Mouse (Mus musculus): ENCODE results near the gene Slc38a6.

DNA sequence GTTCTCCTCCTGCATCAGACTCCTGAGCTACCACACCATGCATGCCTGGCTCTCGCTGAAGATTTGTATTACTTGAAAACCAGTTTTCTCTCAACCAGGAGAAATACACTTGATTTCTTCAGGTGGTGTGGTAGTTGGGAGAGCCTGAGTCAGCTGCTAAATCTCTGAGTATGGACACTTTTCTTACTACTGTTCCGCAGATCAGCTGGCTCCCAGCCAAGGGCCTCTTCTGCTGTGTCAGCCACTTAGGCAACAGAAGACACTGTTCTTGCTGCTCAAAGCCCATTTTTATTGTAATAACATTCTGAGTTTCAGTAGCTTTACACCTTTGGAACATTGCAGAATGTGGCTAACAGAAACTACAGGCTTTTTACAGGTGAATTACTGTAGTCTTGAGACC is 72.1 kb downstream of the Slc38a6 start:
- TF ChIP-seq HCFC1 (IDR thresholded peaks at IDR 0.05; ENCODE audit: low read depth, low read length) (no peak), POLR2A (IDR thresholded peaks at IDR 0.05; ENCODE audit: low read depth, low read length) (no peak), EP300 (IDR thresholded peaks at IDR 0.05; ENCODE audit: low read length) (no peak), MAZ (IDR thresholded peaks at IDR 0.05; ENCODE audit: low read depth, low read length) (no peak), MAX (IDR thresholded peaks at IDR 0.05; ENCODE audit: low read length) (no peak), CTCF (conservative IDR thresholded peaks at IDR 0.05 in 1 of 2, IDR thresholded peaks at IDR 0.05 in 1 of 2; ENCODE audit: low read depth in 2 of 2, low read length in 2 of 2) (no peak), POLR2AphosphoS2 (IDR thresholded peaks at IDR 0.05; ENCODE audit: low read depth, low read length) (no peak)
